Mouse (Mus musculus) lung, postnatal 0 days (tissue): ENCODE measurements around the gene Gm26992. TPM values are rescaled to one million over a fixed set of nuclear protein-coding genes. Genes with fewer than 3 reads are reported as not detected.

Experiments
- ATAC-seq: fragments of 200-750 bp; cut with Nextera tagmentation; 2 replicates; pipeline ENCODE4 v1.8.0; 2017; ENCODE audit warnings: moderate library complexity
- DNase-seq: peaks from one replicate; pipeline ENCODE4 v3.0.0-alpha.2; 2016; ENCODE audit warnings: low spot score
- H3K27ac ChIP-seq: fragments of 300-500 bp; sonication (generic); 2 replicates; pipeline ENCODE4 v1.5.1; 2014; ENCODE audit warnings: antibody characterized with exemption, mild to moderate bottlenecking, low read length, mixed read lengths
- H3K27me3 ChIP-seq: fragments of 300-500 bp; sonication (generic); replicated peaks from 2 replicates; pipeline ENCODE4 v1.6.1; 2014; ENCODE audit warnings: low read length, mixed read lengths; ENCODE audit not compliant: insufficient read depth
- H3K36me3 ChIP-seq: fragments of 300-500 bp; sonication (generic); 2 replicates; pipeline ENCODE4 v1.6.1; 2014; ENCODE audit warnings: low read length, mixed read lengths; ENCODE audit not compliant: insufficient read depth
- H3K4me1 ChIP-seq: fragments of 300-500 bp; sonication (generic); 2 replicates; pipeline ENCODE4 v1.6.1; 2014; ENCODE audit warnings: antibody characterized with exemption, low read depth, low read length, mixed read lengths; ENCODE audit not compliant: insufficient read depth
- H3K4me2 ChIP-seq: fragments of 300-500 bp; sonication (generic); replicated peaks from 2 replicates; pipeline ENCODE4 v1.6.1; 2014; ENCODE audit warnings: low read depth, mild to moderate bottlenecking, low read length, moderate library complexity, mixed read lengths
- H3K4me3 ChIP-seq: fragments of 300-500 bp; sonication (generic); 2 replicates; pipeline ENCODE4 v1.5.1; 2014; ENCODE audit warnings: low read depth, low read length
- H3K9ac ChIP-seq: fragments of 300-500 bp; sonication (generic); replicated peaks from 2 replicates; pipeline ENCODE4 v1.6.1; 2014; ENCODE audit warnings: low read depth, mild to moderate bottlenecking
- H3K9me3 ChIP-seq: fragments of 300-500 bp; sonication (generic); 2 replicates; pipeline ENCODE4 v1.6.1; 2016; ENCODE audit warnings: low read length, mixed read lengths
- CTCF ChIP-seq: IDR thresholded peaks from 2 replicates; pipeline ENCODE4 v1.5.1; 2016; ENCODE audit warnings: antibody characterized with exemption, mild to moderate bottlenecking
- EP300 ChIP-seq: IDR thresholded peaks from 2 replicates; pipeline ENCODE4 v1.6.1; 2016; ENCODE audit warnings: antibody characterized with exemption, mild to moderate bottlenecking, control low read depth
- WGBS: fragments of 180-500 bp; shearing (Covaris S2); extraction: QIAGEN DNeasy Blood & Tissue Kit; methylation state at CpG from one replicate; pipeline ENCODE4 v1.1.7; 2014; 5-methylcytosine and 5-hydroxymethylcytosine counted together
- polyA plus RNA-seq: library from polyadenylated mRNA; unstranded; fragments of >200 nt; fragmentation: Nextera tagmentation; extraction: Ambion mirVana; gene quantifications from 2 replicates; pipeline ENCODE4 v1.2.1, GENCODE M21; 2015

The Gm26992 gene
- polyA plus RNA-seq, 1 experiment from 2014 or later: not detected

DNA sequence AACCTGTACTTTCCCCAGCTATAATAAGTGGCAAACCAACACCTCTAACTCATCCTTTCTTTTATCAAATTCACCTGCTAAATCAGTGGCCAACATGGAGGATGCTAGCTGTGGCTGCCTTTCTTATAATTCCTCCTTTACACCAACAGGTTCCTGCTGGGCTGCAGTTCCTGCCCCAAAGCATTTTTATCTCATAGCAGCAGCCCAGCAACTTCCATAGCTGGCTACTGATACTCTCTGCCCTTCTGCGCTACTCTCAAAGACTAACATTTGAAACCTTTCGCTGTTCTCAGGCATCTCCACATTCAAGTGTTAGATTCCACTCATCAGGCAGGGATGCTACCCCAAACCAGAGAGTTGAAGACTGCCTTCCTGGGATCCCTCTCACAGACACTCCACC lies 97.0 kb downstream of the Gm26992 start:
- no peaks in the 10 kb centered on the region for H3K4me1 ChIP-seq
- H3K27ac ChIP-seq: no peak overlapping the region
- TF ChIP-seq EP300: no peak
- TF ChIP-seq CTCF: no peak
- no peak overlapping the region for H3K4me2 ChIP-seq
- no peak overlapping the region for H3K4me3 ChIP-seq
- DNase-seq (no peak), ATAC-seq (no peak)
- WGBS: 95% methylated on average over 2 of the region's 2 CpGs
- H3K9me3 ChIP-seq: no peaks in the 10 kb centered on the region
- no peak overlapping the region for H3K9ac ChIP-seq
- no peaks in the 10 kb centered on the region for H3K27me3 ChIP-seq
- H3K36me3 ChIP-seq: no peaks in the 10 kb centered on the region

DNA sequence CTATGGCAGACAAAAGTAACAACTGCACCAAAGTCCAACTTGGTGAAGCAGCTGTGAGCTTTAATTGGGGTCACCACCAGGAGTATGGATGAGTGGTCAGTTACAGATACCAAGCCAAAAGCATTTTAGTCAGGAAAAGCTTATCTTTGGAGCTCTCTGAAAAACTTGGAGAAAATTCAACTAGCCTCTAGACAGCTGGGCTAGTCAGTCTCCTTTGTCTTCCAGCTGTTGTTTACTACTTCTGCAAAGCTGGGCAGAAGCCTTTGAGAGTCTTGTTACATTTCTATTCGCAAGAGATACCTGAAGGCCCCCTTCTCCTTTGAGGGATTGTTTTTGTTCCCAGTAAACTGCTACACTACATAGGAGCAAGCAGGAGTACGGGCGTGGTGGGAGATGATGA lies 97.7 kb downstream of the Gm26992 start:
- no peak for ATAC-seq
- H3K4me2 ChIP-seq: no peak overlapping the region
- no peaks in the 10 kb centered on the region for H3K4me1 ChIP-seq
- no peaks in the 10 kb centered on the region for H3K9me3 ChIP-seq
- H3K36me3 ChIP-seq: no peaks in the 10 kb centered on the region
- no peak overlapping the region for H3K9ac ChIP-seq
- 65% methylated on average over 3 of the region's 3 CpGs for WGBS
- no peak overlapping the region for H3K4me3 ChIP-seq
- no peak for TF ChIP-seq EP300
- TF ChIP-seq CTCF: no peak
- H3K27me3 ChIP-seq: no peaks in the 10 kb centered on the region
- H3K27ac ChIP-seq: no peak overlapping the region
- no peak for DNase-seq

DNA sequence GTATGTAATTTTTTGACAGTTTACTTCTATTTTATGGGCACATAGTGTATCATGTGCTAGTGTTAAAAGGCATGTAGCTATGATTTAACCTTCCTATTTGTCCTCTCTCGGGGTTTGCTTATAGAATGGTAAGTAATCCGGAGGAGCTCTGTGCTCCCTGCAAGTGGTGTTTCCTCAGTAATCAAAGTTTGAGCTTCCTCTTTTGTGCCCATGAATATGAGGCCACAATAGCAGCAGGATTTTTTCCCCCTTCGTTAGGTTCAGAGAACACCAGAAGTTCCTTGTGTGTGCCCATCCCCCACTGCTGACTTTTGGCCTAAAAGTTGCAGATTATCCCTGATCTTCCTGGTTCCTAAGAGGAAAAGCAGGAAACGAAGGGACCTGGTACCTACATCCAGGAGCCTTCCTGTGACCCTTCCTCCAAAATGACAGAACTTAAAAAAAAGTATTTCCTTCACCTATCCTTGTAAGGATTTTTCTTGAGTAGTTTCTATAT lies 99.5 kb downstream of the Gm26992 start:
- Histone ChIP-seq H3K9me3 (no peaks in the 10 kb centered on the region), H3K4me1 (no peaks in the 10 kb centered on the region), H3K27me3 (no peaks in the 10 kb centered on the region), H3K4me3 (no peak overlapping the region), H3K9ac (no peak overlapping the region), H3K27ac (no peak overlapping the region), H3K36me3 (no peaks in the 10 kb centered on the region), H3K4me2 (no peak overlapping the region)
- 72% methylated on average over 4 of the region's 4 CpGs for WGBS
- DNase-seq (no peak), ATAC-seq (no peak)
- no peak for TF ChIP-seq CTCF
- TF ChIP-seq EP300: no peak

- under 1% methylated on average over 15 of the region's 23 CpGs for WGBS
- H3K4me3 ChIP-seq: peak overlapping the region; percentile 19; the same call in 1 of the 2 replicates
- ATAC-seq (peak; percentile 91), DNase-seq (peak; percentile 78)
- no peaks in the 10 kb centered on the region for H3K36me3 ChIP-seq
- H3K27me3 ChIP-seq: no peaks in the 10 kb centered on the region
- H3K4me2 ChIP-seq: peak overlapping the region; percentile 40
- no peak for TF ChIP-seq CTCF
- no peak for TF ChIP-seq EP300
- H3K4me1 ChIP-seq: no peaks in the 10 kb centered on the region
- no peaks in the 10 kb centered on the region for H3K9me3 ChIP-seq
- H3K9ac ChIP-seq: no peak overlapping the region
- H3K27ac ChIP-seq: no peak overlapping the region
Measured at GRCm38 (mm10) chrX:103529185-103529584, 107.4 kb downstream of the Gm26992 start.

Other genes starting within 250 kb of the Gm26992 start
- gene Nap1l2, start 235.4 kb upstream of the Gm26992 start, polyA plus RNA-seq: 0.54 and 0.67 TPM in 2 replicates
- not detected in 2 replicates for gene Cdx4, start 100.6 kb upstream of the Gm26992 start, polyA plus RNA-seq
- gene Chic1, start 65.5 kb upstream of the Gm26992 start, polyA plus RNA-seq: 0.66 and 1.0 TPM in 2 replicates
- 0.35 and 0.39 TPM in 2 replicates for gene Tsx, start 7.5 kb upstream of the Gm26992 start, polyA plus RNA-seq
- gene Zcchc13, start 208.6 kb downstream of the Gm26992 start, polyA plus RNA-seq: not detected in 2 replicates